Mouse (Mus musculus) E14TG2a.4 (cell line): ENCODE data around the gene Nanos2.

Experiments
- CTCF ChIP-seq: conservative IDR thresholded peaks from 2 replicates; pipeline ENCODE4 v1.5.1; 2014; ENCODE audit warnings: low read length
- POU5F1 ChIP-seq: IDR thresholded peaks from 2 replicates; pipeline ENCODE4 v1.6.1; 2014; ENCODE audit warnings: low read length, borderline replicate concordance

DNA sequence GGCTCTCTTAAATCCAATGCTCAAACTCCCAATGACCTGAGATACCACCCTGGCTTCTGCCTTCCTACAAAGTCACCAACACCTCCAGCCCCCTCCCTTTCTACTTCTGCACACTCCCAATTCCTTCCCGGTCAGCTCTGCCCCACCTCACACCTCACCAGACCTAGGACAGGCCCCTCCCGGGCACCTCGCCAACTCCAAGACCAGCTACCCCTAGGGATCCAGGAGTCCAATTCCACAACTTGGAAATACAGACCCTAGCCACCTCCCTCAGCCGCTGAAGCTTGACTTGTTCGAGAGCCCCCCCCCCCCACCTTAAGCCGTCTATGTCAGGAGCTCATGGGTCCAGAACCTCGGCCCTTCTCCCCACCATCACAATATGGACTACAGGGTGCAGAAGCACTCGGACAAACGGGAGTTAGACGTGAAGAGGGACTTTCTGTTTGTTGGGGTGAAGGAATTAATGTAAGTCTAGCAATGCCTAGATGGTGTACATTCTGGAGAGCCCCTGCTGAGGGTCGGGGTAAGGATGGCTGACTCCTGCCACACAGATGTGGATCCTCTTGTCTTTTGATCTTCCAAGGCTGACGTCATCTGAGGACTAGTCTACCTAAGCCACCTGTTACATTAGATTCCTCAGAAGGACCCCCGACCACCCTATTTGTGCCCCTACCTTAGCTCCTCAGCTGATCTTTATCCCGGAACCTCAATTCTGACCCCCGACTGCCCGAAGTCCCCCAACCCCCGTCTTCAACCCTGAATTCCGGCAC is 35.2 kb downstream of the Nanos2 start:
- TF ChIP-seq CTCF: no peak
- no peak for TF ChIP-seq POU5F1
